Mouse (Mus musculus) thymus, adult 2 months (tissue): ENCODE measurements around the gene H2-Q6.
"Not testable (repeated sequence)": the region's sequence is repeated elsewhere in the genome, so short reads cannot be mapped to it uniquely, and the experiment has no call there.

Source experiments
- CTCF ChIP-seq: fragments of 200-500 bp; IDR thresholded peaks from 2 replicates; pipeline ENCODE4 v1.5.1; 2012; ENCODE audit warnings: mild to moderate bottlenecking, control low read depth, low read length, moderate library complexity, borderline replicate concordance; ENCODE audit not compliant: control insufficient read depth, poor library complexity, insufficient read depth; ENCODE audit errors: extremely low read depth
- POLR2A ChIP-seq: fragments of 200-500 bp; IDR thresholded peaks from 2 replicates; pipeline ENCODE4 v1.6.1; 2012; ENCODE audit warnings: mild to moderate bottlenecking, low read length, control low read depth, moderate library complexity; ENCODE audit not compliant: control insufficient read depth, poor library complexity, insufficient read depth; ENCODE audit errors: extremely low read depth

DNA sequence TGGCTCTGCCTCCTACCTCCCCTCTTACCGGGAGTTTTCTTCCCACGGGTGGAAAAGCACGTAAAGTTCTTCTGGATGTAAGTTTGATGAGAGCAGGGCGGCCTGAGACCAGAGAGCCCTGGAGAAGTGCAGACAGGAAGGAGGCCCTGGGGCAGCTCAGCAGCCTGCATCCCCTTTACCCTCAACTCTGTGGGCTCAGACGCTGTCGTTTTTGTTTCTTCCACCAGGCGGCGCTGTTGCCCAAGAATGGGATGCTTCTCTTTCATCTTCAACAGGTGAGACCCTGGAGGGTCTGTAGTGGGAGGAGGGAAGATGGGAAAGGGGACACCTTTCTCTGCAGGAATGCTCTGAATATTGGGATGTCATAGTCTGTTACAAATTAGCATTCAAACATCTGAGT, 41.0 kb downstream of the H2-Q6 start:
- peak; percentile 73; the same call in 1 of the 2 replicates for TF ChIP-seq CTCF
- not testable (repeated sequence) for TF ChIP-seq POLR2A
